Mouse (Mus musculus): ENCODE data around the gene Oas1h.
"Not testable (repeated sequence)": the region's sequence is repeated elsewhere in the genome, so short reads cannot be mapped to it uniquely, and the experiment has no call there.

The Oas1h gene

DNA sequence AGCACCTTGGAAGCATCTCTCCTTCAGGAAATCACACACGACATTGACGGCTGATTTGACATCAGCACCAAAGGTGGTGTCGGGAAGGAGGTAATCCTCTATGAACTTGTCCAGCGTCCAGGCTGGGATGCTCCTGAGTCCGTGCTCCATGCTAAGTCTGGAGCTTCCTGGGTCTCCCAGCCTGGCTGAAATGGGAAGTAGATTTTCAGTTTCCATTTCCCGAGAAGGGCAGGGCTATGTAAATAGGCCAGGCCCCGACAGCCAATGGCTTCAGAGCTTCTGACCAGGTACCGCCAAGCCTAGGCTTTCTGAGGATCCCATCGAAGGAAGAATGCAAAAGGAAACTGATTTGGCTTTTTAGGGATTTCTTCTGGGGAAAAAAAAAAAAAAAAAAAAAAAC lies 26.2 kb downstream of the Oas1h start, which contains the start of gene Oas1g:
Gene Oas1g (minus strand): TSS at position 201 of the 400 bp plus-strand sequence.
- not testable (repeated sequence) for DNase-seq (ENCODE audit: low spot score in 2 of 2)

DNA sequence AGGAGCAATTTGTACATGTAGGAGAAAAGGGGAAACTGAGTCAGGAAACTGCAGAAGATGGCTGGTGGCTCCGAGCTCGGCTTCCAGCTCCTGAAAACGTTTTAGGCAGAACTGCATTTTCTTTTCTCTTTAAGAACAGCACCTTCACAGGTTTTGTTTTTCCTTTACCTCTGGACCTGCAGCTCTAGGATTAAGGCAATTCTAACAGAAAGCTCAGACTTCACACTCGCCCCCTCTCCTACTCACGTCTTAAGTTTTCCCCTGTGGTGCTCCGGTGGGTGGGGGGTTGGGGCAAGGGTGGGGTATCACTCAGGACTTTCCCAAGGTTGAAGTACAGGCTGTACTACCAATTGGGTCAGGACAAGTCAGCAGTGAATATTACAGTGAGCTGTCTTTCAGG lies 26.6 kb downstream of the Oas1h start:
- no peak for DNase-seq (ENCODE audit: low spot score in 2 of 2)

DNA sequence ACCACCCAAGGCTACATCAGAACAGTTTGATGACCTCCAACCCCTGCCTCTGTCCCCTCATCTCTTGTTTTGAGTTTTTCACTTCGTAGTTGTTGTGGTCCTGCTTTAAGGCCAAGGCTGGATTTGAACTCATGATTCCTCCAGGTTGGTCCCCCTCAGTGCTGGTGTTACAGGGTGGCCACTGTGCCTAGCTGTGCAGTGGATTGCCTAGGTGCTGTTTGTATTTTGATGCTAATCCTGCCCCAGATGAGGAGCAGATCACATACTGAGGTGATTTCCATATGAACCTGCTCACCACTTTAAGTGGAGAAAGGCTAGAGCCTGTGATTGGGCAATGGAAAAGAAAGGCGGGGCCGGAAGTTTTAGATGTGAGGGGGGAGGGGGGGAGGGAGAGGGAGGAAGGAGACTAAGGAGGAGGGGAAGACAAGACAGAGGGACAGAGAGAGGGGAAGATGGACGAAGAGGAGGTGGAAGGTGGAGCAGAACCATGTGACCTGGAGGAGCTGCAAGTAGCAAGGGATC lies 27.1 kb downstream of the Oas1h start:
- DNase-seq (ENCODE audit: low spot score in 2 of 2), result not testable (repeated sequence)

DNA sequence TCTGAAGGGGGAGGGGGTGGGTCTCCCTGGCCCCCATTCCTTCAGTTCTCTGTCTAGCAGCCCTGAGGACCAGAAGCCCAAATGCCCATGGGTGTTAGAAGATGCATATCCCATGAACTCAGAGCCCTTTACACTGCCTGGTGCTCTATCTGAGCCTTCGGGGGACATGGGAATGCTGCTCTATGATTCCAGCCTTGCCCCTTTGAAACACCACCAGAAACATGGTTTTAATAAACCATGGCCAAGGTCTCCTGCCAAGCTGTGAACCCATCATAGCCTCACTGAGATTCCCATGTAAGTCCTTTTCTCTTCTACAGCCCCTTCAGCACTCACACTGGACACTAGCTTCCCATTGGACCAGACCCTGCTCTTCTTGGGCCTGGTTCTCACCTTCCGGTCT lies 28.8 kb downstream of the Oas1h start:
- no peak for DNase-seq (ENCODE audit: low spot score in 2 of 2)

DNA sequence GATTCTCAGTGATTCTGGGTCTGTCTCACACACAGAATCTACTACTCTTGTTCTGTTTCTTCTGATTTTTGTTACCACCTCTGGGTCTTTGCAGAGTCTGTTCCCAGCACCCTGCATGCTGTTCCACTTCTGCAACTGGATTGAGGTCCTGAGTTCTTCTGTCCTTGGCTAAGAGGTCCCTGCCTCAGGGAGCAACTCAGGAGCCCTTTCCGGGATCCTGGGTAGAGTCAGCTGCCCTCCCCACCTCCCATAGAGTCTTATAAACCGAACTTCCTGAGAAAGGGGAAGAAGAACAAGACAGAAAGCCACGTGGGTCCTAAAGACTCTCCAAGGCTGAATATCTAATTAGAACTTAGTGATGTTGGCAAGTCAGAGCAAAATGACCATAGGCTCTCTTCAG lies 29.8 kb downstream of the Oas1h start:
- no peak for DNase-seq (ENCODE audit: low spot score in 2 of 2)

DNA sequence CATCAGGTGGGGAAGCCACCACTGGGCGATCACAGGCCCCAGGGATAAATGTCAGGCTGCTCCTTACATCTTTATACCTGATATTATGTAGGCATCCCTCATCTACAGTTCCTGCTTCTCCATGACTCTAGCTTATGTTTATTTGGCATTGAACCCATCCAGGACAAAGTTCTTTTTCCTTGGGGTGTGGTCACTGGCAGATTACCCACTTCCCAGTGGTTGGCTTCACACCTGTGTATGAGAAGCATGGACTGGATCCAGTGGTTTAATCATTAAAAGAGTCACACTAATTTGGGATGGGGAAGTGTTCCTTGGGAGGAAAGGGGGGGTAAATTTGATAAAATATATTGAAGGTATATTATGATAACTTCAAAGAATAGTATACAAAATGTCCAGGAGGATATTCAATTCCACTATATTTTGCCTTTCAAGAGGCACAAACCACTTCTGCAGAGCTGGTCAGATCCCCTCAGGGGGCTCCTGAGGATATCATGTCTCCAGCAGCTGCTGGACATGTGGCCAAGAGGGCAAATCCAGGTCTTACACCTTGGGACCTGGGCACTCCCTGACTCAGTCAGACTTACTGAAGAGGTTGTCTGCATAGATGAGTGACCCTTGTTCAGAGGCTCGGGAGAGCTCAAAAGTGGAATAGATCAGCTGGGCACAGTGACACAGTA lies 30.5 kb downstream of the Oas1h start:
- DNase-seq (ENCODE audit: low spot score in 2 of 2), result not testable (repeated sequence)

DNA sequence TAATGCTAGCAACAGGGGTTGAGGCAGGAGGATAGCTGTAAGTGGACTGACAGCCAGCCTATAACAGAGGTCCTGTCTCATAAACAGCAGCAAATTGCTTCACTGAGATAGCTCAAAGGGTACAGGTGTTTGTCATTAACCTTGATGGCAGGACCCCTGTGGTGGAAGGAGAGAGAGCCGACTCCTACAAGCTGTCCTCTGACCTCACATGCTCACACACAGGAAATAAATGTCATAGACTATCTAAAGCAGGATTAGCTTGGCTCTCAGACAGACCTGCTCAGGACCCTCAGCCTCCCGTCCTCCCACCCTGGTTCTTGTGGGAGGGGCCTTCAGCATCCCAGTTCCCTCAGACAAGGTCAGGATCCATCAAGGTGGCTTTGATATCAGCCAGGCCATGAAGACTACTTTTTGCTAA lies 31.0 kb downstream of the Oas1h start:
- no peak for DNase-seq (ENCODE audit: low spot score in 2 of 2)

DNA sequence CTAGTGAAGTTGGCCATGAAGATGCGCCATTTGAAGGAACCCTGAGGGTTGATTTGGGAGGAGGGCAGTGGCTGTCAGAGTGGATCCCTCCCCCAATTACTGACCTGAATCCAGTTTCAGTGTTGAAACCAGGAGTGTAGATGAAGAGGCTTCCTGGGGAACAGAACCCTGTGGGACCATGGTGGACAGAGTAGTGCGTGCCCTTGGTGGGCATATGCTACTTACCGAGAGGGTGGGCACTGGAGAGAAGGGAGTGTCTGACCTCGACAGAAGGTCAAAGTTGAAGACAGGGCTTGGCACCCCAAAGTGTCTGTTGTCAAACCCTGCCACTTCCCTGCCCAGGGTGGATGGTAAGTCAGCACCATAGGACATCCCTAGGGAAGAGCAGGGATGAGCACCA lies 32.6 kb downstream of the Oas1h start:
- DNase-seq (ENCODE audit: low spot score in 2 of 2), result not testable (repeated sequence)

DNA sequence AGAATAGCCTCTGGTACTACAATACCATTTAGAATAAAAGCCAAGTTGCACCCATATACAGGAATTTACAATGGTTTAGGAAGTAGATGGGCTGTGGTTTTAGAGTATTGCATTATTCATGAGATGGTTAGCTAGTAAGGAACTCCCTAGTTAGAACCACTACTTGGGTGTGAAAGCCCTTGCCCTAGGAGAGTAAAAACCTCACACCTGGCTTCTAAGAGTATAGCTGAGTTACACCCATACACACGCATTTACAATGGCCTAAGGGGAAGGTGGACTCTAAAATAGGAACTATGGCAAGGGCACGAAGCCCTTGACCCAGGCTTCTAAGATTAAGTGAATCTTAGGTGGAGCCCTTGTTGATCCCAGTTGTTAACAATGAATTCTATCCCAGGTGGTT lies 33.5 kb downstream of the Oas1h start:
- DNase-seq (ENCODE audit: low spot score in 2 of 2), result not testable (repeated sequence)

DNA sequence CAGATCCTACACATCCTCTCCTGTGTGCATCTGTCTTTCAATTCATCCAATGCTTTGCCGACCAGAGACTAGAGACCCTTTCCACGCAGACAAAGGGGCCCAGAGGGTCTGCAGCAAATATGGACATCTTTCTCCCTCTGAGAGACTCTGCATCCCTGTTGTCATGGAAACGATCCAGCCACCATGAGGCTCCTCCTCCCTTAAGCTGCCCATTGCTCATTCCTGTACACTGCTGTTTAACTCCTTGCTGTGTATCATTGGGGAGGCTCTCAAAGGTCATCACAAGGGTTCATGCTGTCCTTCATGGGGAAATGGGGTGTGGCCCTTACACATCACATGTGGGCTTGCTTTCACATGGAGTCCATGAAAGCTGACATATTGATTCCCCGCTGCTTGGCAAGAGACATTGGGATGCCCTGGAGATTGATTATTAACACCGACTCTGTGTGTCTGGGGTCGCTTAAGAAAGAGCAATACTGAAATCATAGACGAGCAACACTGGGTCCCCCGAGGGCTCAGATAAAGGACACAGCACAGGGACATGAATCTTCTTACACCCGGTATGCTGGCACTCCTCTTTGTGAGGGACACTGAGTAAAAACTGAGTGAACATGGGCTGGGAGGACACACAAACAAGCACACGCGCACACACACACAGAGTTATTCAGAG lies 34.1 kb downstream of the Oas1h start:
- no peak for DNase-seq (ENCODE audit: low spot score in 2 of 2)

DNA sequence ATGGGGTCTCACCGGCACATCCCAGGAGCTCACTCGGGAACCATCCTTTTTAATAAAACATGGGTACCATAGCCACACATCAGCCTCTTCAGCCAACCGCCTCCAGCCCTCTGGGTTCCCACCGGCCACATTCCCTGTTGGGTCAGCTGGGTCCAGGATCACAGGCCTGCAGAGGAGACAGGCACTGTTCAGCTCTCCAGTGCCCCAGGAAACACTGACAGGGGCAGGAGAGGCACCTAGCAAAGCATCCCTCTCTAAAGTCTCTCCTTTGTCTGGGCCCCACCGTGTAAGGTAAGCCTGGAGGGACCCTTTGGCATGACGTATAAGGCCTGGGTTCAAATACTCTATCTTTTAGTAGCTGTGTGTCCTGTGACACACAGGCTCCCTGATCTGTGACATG lies 37.1 kb downstream of the Oas1h start:
- no peak for DNase-seq (ENCODE audit: low spot score in 2 of 2)

DNA sequence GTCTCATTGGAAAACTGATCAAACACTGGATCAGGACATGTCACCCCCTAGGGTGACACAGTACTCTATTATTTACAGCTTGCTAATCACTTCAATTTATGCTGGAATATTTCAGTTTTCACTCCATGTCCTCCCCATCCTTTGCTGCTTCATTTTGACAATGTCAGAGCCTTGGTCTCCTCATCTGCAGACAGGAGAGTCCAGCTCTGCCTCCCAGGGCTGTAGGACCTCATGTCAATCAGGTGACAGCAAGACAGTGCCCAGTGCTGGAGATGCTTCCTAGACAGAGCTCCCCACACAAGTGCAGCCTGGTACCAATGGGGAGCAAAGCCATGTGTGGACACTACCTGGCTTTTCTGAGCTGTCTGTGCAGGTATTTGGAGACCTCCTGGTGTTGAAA lies 37.5 kb downstream of the Oas1h start:
- DNase-seq (ENCODE audit: low spot score in 2 of 2), result no peak

DNA sequence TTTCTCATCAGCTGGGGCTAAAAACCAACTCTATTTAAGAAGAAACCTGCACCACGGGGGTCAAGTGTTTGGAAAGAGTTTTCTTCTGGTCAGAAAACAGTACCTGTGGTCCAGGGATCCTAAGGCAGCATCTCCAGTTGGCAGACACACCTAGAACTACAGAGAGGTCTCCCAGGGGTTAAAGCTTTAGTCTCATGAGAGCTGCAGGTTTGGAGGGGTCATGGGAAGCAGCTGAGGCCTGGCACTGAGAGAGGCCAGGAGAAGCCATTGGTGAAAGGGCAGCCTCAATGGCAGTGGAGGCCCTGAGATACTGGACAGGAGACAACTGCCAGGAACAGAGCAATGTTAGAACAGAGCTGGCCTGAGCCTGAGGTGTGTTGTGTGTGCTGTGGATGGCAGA lies 39.4 kb downstream of the Oas1h start:
- no peak for DNase-seq (ENCODE audit: low spot score in 2 of 2)

DNA sequence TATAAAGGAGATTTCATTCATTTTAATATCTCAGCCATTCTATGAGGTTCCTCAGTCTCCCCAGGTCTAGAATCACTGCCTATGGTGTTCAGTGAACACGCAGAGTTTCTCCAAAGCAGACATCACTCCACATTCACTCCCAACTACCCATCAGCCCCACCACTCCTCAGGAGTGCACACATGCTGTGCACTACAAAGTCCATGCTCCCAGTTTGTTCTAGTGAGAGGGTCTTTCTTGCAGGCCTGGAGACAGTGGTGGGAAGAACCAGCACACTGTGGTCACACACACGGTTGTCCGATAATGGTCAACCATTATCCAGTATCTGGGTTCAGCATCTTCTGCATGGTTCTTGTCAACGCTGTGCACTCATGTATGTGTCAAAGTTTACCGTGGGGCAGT lies 40.8 kb downstream of the Oas1h start:
- no peak for DNase-seq (ENCODE audit: low spot score in 2 of 2)

DNA sequence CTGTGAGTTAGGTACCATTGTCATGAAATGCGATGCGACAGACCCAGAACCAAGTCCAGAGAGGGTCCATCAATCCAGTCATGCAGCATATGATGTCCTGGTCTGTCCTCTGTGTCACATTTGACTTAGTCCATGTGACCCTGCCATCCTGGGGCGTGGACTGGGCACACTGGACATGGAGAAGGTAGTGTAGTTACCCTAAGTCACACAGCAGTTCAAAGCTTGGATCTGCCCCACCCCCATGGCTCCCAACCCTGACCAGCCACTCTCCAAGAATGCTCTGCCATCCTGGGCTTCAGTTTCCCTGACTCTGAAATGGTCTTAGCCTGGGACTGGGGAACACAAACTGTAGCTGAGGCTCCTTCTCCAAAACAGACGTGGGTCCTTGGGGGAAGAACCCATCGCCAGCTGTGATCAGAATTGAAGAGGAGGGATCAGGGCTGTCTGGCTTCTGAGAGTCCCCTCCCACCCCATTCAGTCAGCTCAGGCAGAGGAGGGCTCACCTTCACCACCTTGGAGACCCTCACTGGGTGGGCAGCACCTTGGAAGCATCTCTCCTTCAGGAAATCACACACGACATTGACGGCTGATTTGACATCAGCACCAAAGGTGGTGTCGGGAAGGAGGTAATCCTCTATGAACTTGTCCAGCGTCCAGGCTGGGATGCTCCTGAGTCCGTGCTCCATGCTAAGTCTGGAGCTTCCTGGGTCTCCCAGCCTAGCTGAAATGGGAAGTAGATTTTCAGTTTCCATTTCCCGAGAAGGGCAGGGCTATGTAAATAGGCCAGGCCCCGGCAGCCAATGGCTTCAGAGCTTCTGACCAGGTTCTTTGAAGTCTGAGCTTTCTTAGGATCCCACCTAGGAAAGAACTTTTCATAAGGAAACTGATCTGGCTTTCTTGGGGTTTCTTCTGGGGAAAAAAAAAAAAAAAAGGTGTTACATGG lies 45.8 kb downstream of the Oas1h start, which contains the start of gene Oas1a:
Gene Oas1a (minus strand): TSS at position 731 of the 943 bp plus-strand sequence.
- not testable (repeated sequence) for DNase-seq (ENCODE audit: low spot score in 2 of 2)

DNA sequence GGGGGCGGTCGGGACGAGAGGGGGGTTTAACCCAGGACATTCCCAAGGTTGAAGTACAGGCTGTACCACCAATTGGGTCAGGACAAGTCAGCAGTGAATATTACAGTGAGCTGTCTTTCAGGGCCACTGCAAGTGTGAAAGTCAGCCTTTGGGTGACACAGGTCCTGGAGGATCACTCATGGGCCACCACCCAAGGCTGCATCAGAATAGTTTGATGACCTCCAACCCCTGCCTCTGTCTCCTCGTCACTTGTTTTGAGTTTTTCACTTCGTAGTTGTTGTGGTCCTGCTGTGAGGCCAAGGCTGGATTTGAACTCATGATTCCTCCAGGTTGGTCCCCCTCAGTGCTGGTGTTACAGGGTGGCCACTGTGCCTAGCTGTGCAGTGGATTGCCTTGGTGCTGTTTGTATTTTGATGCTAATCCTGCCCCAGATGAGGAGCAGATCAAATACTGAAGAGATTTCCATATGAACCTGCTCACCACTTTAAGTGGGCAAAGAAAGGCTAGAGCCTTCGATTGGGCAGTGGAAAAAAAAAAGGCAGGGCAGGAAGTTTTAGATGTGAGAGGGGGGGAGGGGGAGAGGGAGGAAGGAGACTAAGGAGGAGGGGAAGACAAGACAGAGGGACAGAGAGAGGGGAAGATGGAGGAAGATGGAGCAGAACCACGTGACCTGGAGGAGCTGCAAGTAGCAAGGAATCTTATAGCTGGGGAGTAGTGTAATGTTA lies 47.1 kb downstream of the Oas1h start:
- DNase-seq (ENCODE audit: low spot score in 2 of 2), result no peak

DNA sequence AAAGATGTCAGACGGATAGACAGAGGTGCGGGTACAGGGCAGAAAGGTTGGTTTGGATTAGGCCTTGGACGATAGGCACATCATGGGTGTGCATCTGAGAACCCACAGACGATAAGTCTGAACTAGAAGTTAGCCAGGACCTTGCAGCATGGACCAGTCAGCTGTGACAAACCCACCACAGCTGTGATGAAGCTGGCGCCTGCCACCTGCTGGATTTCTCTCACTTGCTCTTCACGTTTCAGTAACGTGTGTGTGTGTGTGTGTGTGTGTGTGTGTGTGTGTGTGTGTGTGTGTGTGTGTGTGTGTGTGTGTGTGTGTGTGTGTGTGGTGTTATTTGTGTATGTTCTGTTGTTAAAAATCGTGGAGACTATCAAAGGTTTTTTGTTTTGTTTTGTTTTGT lies 53.0 kb downstream of the Oas1h start, which contains the start of gene Oas1d:
Gene Oas1d (plus strand): TSS at position 333 of the 400 bp plus-strand sequence.
- not testable (repeated sequence) for DNase-seq (ENCODE audit: low spot score in 2 of 2)

DNA sequence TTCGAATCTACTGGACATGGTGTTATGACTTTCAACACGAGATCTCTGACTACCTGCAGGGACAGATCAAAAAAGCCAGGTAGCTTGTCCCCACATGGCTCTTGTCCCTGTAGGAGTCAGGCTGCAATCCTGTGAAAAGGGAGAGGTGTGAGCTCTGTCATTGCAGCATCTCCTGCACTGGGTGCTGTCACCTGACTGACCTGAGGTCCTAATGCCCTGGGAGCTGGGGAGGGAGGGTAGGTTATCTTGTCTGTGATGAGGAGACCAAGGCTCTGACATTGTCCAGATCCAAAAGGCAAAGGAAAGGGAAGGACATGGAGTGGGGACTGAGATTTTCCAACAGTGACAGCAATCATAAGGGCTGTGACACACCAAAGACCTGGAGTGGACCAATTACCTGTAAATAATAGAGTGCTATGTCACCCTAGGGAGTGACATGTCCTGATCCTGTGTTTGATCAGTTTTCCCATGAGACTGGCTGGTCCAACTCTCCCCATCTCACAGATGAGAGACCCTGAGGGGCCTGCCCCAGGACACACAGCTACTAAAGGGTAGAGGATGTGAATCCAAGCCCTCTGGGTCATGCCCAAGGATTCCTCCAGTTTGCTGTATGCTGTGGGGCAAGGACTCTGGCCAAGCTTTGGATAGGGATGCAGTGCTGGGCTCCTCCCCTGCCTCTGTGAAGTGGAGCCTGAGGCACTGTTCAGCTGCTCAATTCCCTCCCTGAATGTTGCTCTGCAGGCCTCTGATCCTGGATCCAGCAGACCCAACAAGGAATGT lies 58.1 kb downstream of the Oas1h start:
- not testable (repeated sequence) for DNase-seq (ENCODE audit: low spot score in 2 of 2)

DNA sequence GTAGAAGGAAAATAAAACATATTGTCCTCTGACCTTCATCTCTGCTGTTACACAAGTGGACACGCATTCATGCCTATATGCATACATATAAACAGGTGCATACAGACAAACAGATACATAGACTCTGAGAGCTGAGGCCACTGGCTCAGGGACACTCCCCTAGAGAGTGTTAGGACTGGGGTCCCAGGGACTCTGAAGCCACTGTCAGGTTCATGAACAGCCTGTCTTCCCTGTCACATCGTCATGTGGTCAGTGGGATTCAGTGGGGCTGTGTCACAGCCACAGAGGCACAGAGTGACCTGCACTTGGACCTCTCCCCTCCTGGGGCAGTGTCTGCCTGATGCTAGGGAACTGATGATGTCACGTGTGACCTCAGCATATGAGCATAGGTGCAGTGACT lies 59.1 kb downstream of the Oas1h start:
- no peak for DNase-seq (ENCODE audit: low spot score in 2 of 2)
